ENCODE assay signal across 8 mouse cellular contexts in genomic region chr2:131053851-131054645, GRCm38 (mm10). TPM values are rescaled to one million over a fixed set of nuclear protein-coding genes. Genes with fewer than 3 reads are reported as not detected.
DNase-seq lines count a peak whose midpoint lies in the region; ATAC-seq lines count a peak whose summit lies in the region.

No protein-coding gene starts in this region.

- ATAC-seq in kidney, embryonic 16.5 days (ENCODE audit: low FRiP score, low TSS enrichment) = no peak
- ATAC-seq in embryonic facial prominence, embryonic 12.5 days (ENCODE audit: insufficient number of reproducible peaks, insufficient read depth, low FRiP score, low TSS enrichment) = no peak
- ATAC-seq in intestine, embryonic 15.5 days = no peak
- ATAC-seq in neural tube, embryonic 15.5 days (ENCODE audit: low FRiP score) = peak; percentile 37; the same call in 1 of the 2 replicates

- WGBS in kidney, embryonic 16.5 days = 1% methylated on average over 45 of the region's 45 CpGs
- WGBS in embryonic facial prominence, embryonic 12.5 days = 2% methylated on average over 45 of the region's 45 CpGs
- 1% methylated on average over 45 of the region's 45 CpGs for WGBS in intestine, embryonic 15.5 days
- under 1% methylated on average over 45 of the region's 45 CpGs for WGBS in neural tube, embryonic 15.5 days

- H3K27ac ChIP-seq in kidney, embryonic 16.5 days (ENCODE audit: low read length) = no peak overlapping the region
- H3K27ac ChIP-seq in embryonic facial prominence, embryonic 12.5 days = no peak overlapping the region
- no peak overlapping the region for H3K27ac ChIP-seq in intestine, embryonic 15.5 days
- no peak overlapping the region for H3K27ac ChIP-seq in neural tube, embryonic 15.5 days (replicated peaks)

- peaks cover 49% of the 10 kb centered on the region for H3K27me3 ChIP-seq in kidney, embryonic 16.5 days (ENCODE audit: insufficient read depth, low read length)
- peaks cover 72% of the 10 kb centered on the region for H3K27me3 ChIP-seq in embryonic facial prominence, embryonic 12.5 days
- peaks cover 45% of the 10 kb centered on the region for H3K27me3 ChIP-seq in intestine, embryonic 15.5 days (replicated peaks)
- peaks cover 60% of the 10 kb centered on the region for H3K27me3 ChIP-seq in neural tube, embryonic 15.5 days (replicated peaks)

- peak overlapping the region; percentile 28 for H3K4me3 ChIP-seq in kidney, embryonic 16.5 days (ENCODE audit: low read length)
- peak overlapping the region; percentile 34 for H3K4me3 ChIP-seq in embryonic facial prominence, embryonic 12.5 days
- peak overlapping the region; percentile 29 for H3K4me3 ChIP-seq in intestine, embryonic 15.5 days (replicated peaks)
- H3K4me3 ChIP-seq in neural tube, embryonic 15.5 days (replicated peaks) = peak overlapping the region; percentile 37

- H3K4me1 ChIP-seq in kidney, embryonic 16.5 days (ENCODE audit: insufficient read depth, low read length) = peaks cover 24% of the 10 kb centered on the region
- H3K4me1 ChIP-seq in embryonic facial prominence, embryonic 12.5 days = peaks cover 33% of the 10 kb centered on the region
- peaks cover 27% of the 10 kb centered on the region for H3K4me1 ChIP-seq in intestine, embryonic 15.5 days (replicated peaks)
- peaks cover 28% of the 10 kb centered on the region for H3K4me1 ChIP-seq in neural tube, embryonic 15.5 days

- peak overlapping the region; percentile 32 for H3K9ac ChIP-seq in kidney, embryonic 16.5 days (replicated peaks; ENCODE audit: low read length)
- peak overlapping the region; percentile 40; the same call in 1 of the 2 replicates for H3K9ac ChIP-seq in embryonic facial prominence, embryonic 12.5 days
- H3K9ac ChIP-seq in intestine, embryonic 15.5 days = peak overlapping the region; percentile 9; the same call in 1 of the 2 replicates
- H3K9ac ChIP-seq in neural tube, embryonic 15.5 days (replicated peaks) = peak overlapping the region; percentile 28

- no peak for DNase-seq in kidney, adult 9 months
- DNase-seq in cerebellum, postnatal 10 days = no peak
- no peak for DNase-seq in right cerebral cortex, postnatal 25 days
- no peak for DNase-seq in c-Kit-positive CD71-positive TER-119-positive erythroid progenitor cells, embryonic 14.5 days (ENCODE audit: low spot score)

- no peaks in the 10 kb centered on the region for H3K36me3 ChIP-seq in kidney, embryonic 16.5 days (ENCODE audit: insufficient read depth, low read length)
- H3K36me3 ChIP-seq in embryonic facial prominence, embryonic 12.5 days = no peaks in the 10 kb centered on the region
- no peaks in the 10 kb centered on the region for H3K36me3 ChIP-seq in intestine, embryonic 15.5 days
- H3K36me3 ChIP-seq in neural tube, embryonic 15.5 days = no peaks in the 10 kb centered on the region

- H3K4me2 ChIP-seq in kidney, embryonic 16.5 days (replicated peaks; ENCODE audit: low read depth, low read length) = peak overlapping the region; percentile 49
- peak overlapping the region; percentile 50 for H3K4me2 ChIP-seq in embryonic facial prominence, embryonic 12.5 days (replicated peaks)
- H3K4me2 ChIP-seq in intestine, embryonic 15.5 days (replicated peaks) = peak overlapping the region; percentile 61
- peak overlapping the region; percentile 60 for H3K4me2 ChIP-seq in neural tube, embryonic 15.5 days

- no peaks in the 10 kb centered on the region for H3K9me3 ChIP-seq in kidney, embryonic 16.5 days (ENCODE audit: low read length)
- H3K9me3 ChIP-seq in embryonic facial prominence, embryonic 12.5 days = no peaks in the 10 kb centered on the region
- no peaks in the 10 kb centered on the region for H3K9me3 ChIP-seq in intestine, embryonic 15.5 days
- no peaks in the 10 kb centered on the region for H3K9me3 ChIP-seq in neural tube, embryonic 15.5 days (replicated peaks)

RNA-seq across cellular contexts. Expression of gene Adam33, which starts 9.6 kb away (rescaled TPM):
- polyA plus RNA-seq in kidney, embryonic 16.5 days (2015; fragmentation: Nextera tagmentation; extraction: Ambion mirVana) = 4.8 and 6.0 TPM in 2 replicates
- 7.4 and 7.5 TPM in 2 replicates for polyA plus RNA-seq in embryonic facial prominence, embryonic 12.5 days (2016; fragmentation: Nextera tagmentation; extraction: Ambion mirVana)
- polyA plus RNA-seq in intestine, embryonic 15.5 days (2015; fragmentation: Nextera tagmentation; extraction: Ambion mirVana) = 3.3 and 4.0 TPM in 2 replicates
- 2.0 and 2.9 TPM in 2 replicates for polyA plus RNA-seq in neural tube, embryonic 15.5 days (2015; fragmentation: Nextera tagmentation; extraction: Ambion mirVana)

RNA-seq across cellular contexts. Expression of gene Gfra4, which starts 11.2 kb away (rescaled TPM):
- polyA plus RNA-seq in kidney, embryonic 16.5 days (2015; fragmentation: Nextera tagmentation; extraction: Ambion mirVana) = 17.3 and 17.8 TPM in 2 replicates
- 25.0 and 26.5 TPM in 2 replicates for polyA plus RNA-seq in embryonic facial prominence, embryonic 12.5 days (2016; fragmentation: Nextera tagmentation; extraction: Ambion mirVana)
- polyA plus RNA-seq in intestine, embryonic 15.5 days (2015; fragmentation: Nextera tagmentation; extraction: Ambion mirVana) = 8.8 and 9.6 TPM in 2 replicates
- 46.4 and 52.1 TPM in 2 replicates for polyA plus RNA-seq in neural tube, embryonic 15.5 days (2015; fragmentation: Nextera tagmentation; extraction: Ambion mirVana)

RNA-seq across cellular contexts. Expression of gene Siglec1, which starts 32.5 kb away (rescaled TPM):
- polyA plus RNA-seq in kidney, embryonic 16.5 days (2015; fragmentation: Nextera tagmentation; extraction: Ambion mirVana) = 0.29 and 0.46 TPM in 2 replicates
- 0.08 and 0.11 TPM in 2 replicates for polyA plus RNA-seq in embryonic facial prominence, embryonic 12.5 days (2016; fragmentation: Nextera tagmentation; extraction: Ambion mirVana)
- polyA plus RNA-seq in intestine, embryonic 15.5 days (2015; fragmentation: Nextera tagmentation; extraction: Ambion mirVana) = 0.24 and 0.35 TPM in 2 replicates
- polyA plus RNA-seq in neural tube, embryonic 15.5 days (2015; fragmentation: Nextera tagmentation; extraction: Ambion mirVana) = 0.23 and 0.36 TPM in 2 replicates
